Mouse (Mus musculus) spleen, adult 2 months (tissue): ENCODE measurements around the gene Ptprk.

ENCODE experiments used
- CTCF ChIP-seq: fragments of 200-500 bp; IDR thresholded peaks from 2 replicates; pipeline ENCODE4 v1.5.1; 2011; ENCODE audit warnings: mild to moderate bottlenecking, inconsistent platforms; ENCODE audit not compliant: insufficient read depth, insufficient read length, insufficient replicate concordance; ENCODE audit errors: extremely low read depth
- POLR2A ChIP-seq: fragments of 200-500 bp; IDR thresholded peaks from 2 replicates; pipeline ENCODE4 v1.6.1; 2011; ENCODE audit warnings: low read depth, low read length, inconsistent platforms

- TF ChIP-seq CTCF (no peak), POLR2A (no peak)
Observed at GRCm38 (mm10) chr10:28251385-28251784, 176.8 kb downstream of the Ptprk start.
